Mouse (Mus musculus): ENCODE results near the gene Dcaf12.

GRCm38 (mm10) chr4:41318267-41318666, 3.6 kb upstream of the Dcaf12 start:
- TF ChIP-seq CTCF (IDR thresholded peaks at IDR 0.05; ENCODE audit: extremely low read depth, insufficient read depth, low read length) (no peak), POLR2A (IDR thresholded peaks at IDR 0.05; ENCODE audit: extremely low read depth, insufficient read depth, low read length) (no peak)

Measured in cortical plate, adult 2 months (tissue).